Mouse (Mus musculus) liver, adult 2 months (tissue): Measurements from ENCODE around the gene Hcar2. TPM values are rescaled to one million over a fixed set of nuclear protein-coding genes. Genes with fewer than 3 reads are reported as not detected.

Experiments used
- DNase-seq: peaks from one replicate; pipeline ENCODE4 v3.0.0-alpha.2; 2011; ENCODE audit warnings: low read depth, low spot score; ENCODE audit errors: extremely low read depth
- H3K27ac ChIP-seq: fragments of 200-500 bp; replicated peaks from 2 replicates; pipeline ENCODE4 v1.5.1; 2012; ENCODE audit warnings: low read depth, mild to moderate bottlenecking, control low read depth, inconsistent platforms, low read length; ENCODE audit not compliant: insufficient read depth
- H3K27me3 ChIP-seq: fragments of 200-500 bp; 2 replicates; pipeline ENCODE4 v1.6.1; 2012; ENCODE audit warnings: mild to moderate bottlenecking, moderate library complexity, low read length, inconsistent platforms; ENCODE audit not compliant: control insufficient read depth, insufficient read depth
- H3K36me3 ChIP-seq: fragments of 200-500 bp; 2 replicates; pipeline ENCODE4 v1.6.1; 2012; ENCODE audit warnings: low read length, inconsistent platforms; ENCODE audit not compliant: control insufficient read depth, insufficient read depth
- H3K4me1 ChIP-seq: fragments of 200-500 bp; 2 replicates; pipeline ENCODE4 v1.6.1; 2011; ENCODE audit warnings: low read length; ENCODE audit not compliant: control insufficient read depth, insufficient read depth
- H3K4me3 ChIP-seq: fragments of 200-500 bp; 2 replicates; pipeline ENCODE4 v1.5.1; 2011; ENCODE audit warnings: low read depth, mild to moderate bottlenecking, control low read depth, low read length, moderate library complexity; ENCODE audit not compliant: insufficient read depth
- H3K79me2 ChIP-seq: fragments of 200-500 bp; 2 replicates; pipeline ENCODE4 v1.6.1; 2012; ENCODE audit warnings: inconsistent platforms, mild to moderate bottlenecking, low read length, moderate library complexity; ENCODE audit not compliant: control insufficient read depth, insufficient read depth
- H3K9ac ChIP-seq: fragments of 200-500 bp; 2 replicates; pipeline ENCODE4 v1.6.1; 2012; ENCODE audit warnings: low read depth, mild to moderate bottlenecking, control low read depth, inconsistent platforms, low read length
- CTCF ChIP-seq: fragments of 200-500 bp; IDR thresholded peaks from 2 replicates; pipeline ENCODE4 v1.5.1; 2011; ENCODE audit warnings: low read depth, low read length, control low read depth
- POLR2A ChIP-seq: fragments of 200-500 bp; IDR thresholded peaks from 2 replicates; pipeline ENCODE4 v1.6.1; 2011; ENCODE audit warnings: low read length, control low read depth; ENCODE audit not compliant: insufficient read depth; ENCODE audit errors: extremely low read depth
- WGBS: fragments of 180-500 bp; shearing (Covaris S2); methylation state at CpG from one replicate; pipeline ENCODE4 v1.1.7; 2018; 5-methylcytosine and 5-hydroxymethylcytosine counted together
- polyA plus RNA-seq: library from polyadenylated mRNA; depleted of rRNA; stranded (reverse); fragments of >200 nt; gene quantifications from 2 replicates; pipeline ENCODE4 v1.2.3, GENCODE M21; 2012
- total RNA-seq: library from RNA; depleted of rRNA; stranded (reverse); fragments of >200 nt; gene quantifications from 2 replicates; pipeline ENCODE4 v1.2.3, GENCODE M21; 2014

Hcar2 gene
- total and polyA plus RNA-seq, 2 experiments = 0.18 to 0.32 TPM

- DNase-seq = no peak
- Histone ChIP-seq H3K27me3 (no peaks in the 10 kb centered on the region; the same call in 1 of the 2 replicates), H3K4me1 (no peaks in the 10 kb centered on the region), H3K36me3 (no peaks in the 10 kb centered on the region), H3K79me2 (no peaks in the 10 kb centered on the region), H3K27ac (no peak overlapping the region), H3K9ac (no peak overlapping the region), H3K4me3 (no peak overlapping the region)
- no peak for TF ChIP-seq CTCF
- no peak for TF ChIP-seq POLR2A
- 67% methylated on average over 3 of the region's 3 CpGs for WGBS
Measured at GRCm38 (mm10) chr5:123842935-123843282, 22.4 kb downstream of the Hcar2 start.

DNA sequence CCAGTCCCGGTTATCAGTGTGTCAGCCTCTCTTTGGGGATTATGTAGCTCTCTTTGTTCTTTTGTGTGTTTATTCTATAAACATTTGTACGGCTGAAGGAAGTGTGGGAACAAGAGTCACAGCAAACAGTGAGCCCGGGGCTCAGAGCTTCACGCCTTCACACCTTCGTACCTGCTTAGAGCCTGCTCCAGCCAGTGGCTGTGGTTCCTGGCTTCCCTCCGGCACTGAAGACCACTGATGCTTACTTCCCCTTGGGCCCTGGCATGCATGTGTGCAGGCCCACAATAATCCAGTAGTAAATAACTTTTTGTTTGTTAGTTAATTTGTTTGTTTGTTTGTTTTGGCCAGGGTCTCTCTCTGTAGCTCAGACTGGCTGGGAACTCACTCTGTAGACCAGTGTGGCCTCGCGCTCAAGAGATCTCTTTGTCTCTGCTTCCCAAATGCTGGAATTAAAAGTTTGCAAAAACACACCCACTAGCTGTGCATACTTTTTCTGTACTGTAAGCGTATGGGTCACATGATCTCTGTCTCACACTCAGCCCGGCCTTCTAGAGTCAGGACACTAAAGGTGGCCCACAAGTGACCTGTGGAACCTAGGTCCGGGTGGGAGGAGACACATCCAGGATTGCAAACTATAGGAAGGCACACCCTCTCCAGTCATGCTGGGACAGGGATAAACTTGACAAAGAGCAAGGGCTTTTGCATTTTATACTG is 22.9 kb downstream of the Hcar2 start:
- no peak for DNase-seq
- Histone ChIP-seq H3K4me1 (no peaks in the 10 kb centered on the region), H3K9ac (no peak overlapping the region), H3K79me2 (no peaks in the 10 kb centered on the region), H3K27me3 (no peaks in the 10 kb centered on the region; the same call in 1 of the 2 replicates), H3K36me3 (no peaks in the 10 kb centered on the region), H3K27ac (no peak overlapping the region), H3K4me3 (no peak overlapping the region)
- TF ChIP-seq CTCF (no peak), POLR2A (no peak)
- 67% methylated on average over 11 of the region's 11 CpGs for WGBS

- DNase-seq = no peak
- Histone ChIP-seq H3K4me3 (no peak overlapping the region), H3K27ac (no peak overlapping the region), H3K36me3 (no peaks in the 10 kb centered on the region), H3K79me2 (no peaks in the 10 kb centered on the region), H3K27me3 (no peaks in the 10 kb centered on the region), H3K4me1 (no peaks in the 10 kb centered on the region), H3K9ac (no peak overlapping the region)
- 79% methylated on average over 4 of the region's 4 CpGs for WGBS
- TF ChIP-seq POLR2A = no peak
- TF ChIP-seq CTCF = no peak
Measured at GRCm38 (mm10) chr5:123837371-123837770, 27.9 kb downstream of the Hcar2 start.

- Histone ChIP-seq H3K4me3 (no peak overlapping the region), H3K79me2 (no peaks in the 10 kb centered on the region), H3K36me3 (no peaks in the 10 kb centered on the region), H3K27me3 (no peaks in the 10 kb centered on the region), H3K4me1 (no peaks in the 10 kb centered on the region), H3K27ac (no peak overlapping the region), H3K9ac (no peak overlapping the region)
- TF ChIP-seq CTCF = no peak
- no peak for TF ChIP-seq POLR2A
- 28% methylated on average over 3 of the region's 3 CpGs for whole genome bisulfite sequencing
- peak; percentile 88 for DNase-seq
Measured at GRCm38 (mm10) chr5:123834836-123835235, 30.5 kb downstream of the Hcar2 start.

DNA sequence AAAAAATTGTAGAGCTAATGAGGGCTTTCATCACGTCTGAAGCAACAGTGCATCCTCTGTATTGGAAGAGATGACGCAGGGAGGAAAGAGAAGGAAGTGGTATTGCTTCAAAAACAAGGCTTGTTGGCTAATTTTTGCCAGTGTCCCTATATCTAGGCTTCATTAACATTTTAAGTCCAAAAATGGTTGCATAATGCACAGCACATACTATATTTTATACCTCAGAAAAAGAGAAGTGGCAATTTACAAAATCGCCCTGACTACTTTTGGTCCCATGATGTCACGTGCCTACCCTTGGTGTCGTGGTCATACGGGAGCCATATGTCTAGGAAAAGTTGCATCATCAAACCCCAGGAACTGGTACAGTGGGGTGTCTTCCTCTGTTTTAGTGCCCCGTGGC is 33.0 kb downstream of the Hcar2 start:
- Histone ChIP-seq H3K9ac (no peak overlapping the region), H3K79me2 (no peaks in the 10 kb centered on the region), H3K4me3 (no peak overlapping the region), H3K27me3 (no peaks in the 10 kb centered on the region), H3K36me3 (no peaks in the 10 kb centered on the region), H3K4me1 (no peaks in the 10 kb centered on the region), H3K27ac (no peak overlapping the region)
- TF ChIP-seq POLR2A (no peak), CTCF (no peak)
- 85% methylated on average over 7 of the region's 7 CpGs for WGBS
- DNase-seq = no peak

- Histone ChIP-seq H3K27ac (no peak overlapping the region), H3K27me3 (no peaks in the 10 kb centered on the region), H3K9ac (no peak overlapping the region), H3K4me3 (no peak overlapping the region), H3K4me1 (no peaks in the 10 kb centered on the region), H3K79me2 (no peaks in the 10 kb centered on the region), H3K36me3 (no peaks in the 10 kb centered on the region)
- 49% methylated on average over 6 of the region's 6 CpGs for WGBS
- TF ChIP-seq CTCF (peak; percentile 51), POLR2A (no peak)
- peak; percentile 74 for DNase-seq
Measured at GRCm38 (mm10) chr5:123827659-123828091, 37.6 kb downstream of the Hcar2 start.
